Mouse (Mus musculus): ENCODE data around the gene Hist2h3b. TPM values are rescaled to one million over a fixed set of nuclear protein-coding genes. Genes with fewer than 3 reads are reported as not detected.

The Hist2h3b gene
- polyA plus RNA-seq, 1 experiment from 2014 or later: 29.5 TPM

Small RNA genes lying within 50 kb of the gene (microRNA-seq; reads per million reads assigned to microRNA genes)
- gene Gm44492 (ENCODE audit: borderline number of aligned reads): 1.0 reads per million, percentile 13 among the genes with 10 or more reads in this experiment
- not detected for gene Gm47311 (ENCODE audit: borderline number of aligned reads)
- not detected for gene Gm47313 (ENCODE audit: borderline number of aligned reads)

Other genes with a start within 250 kb of the Hist2h3b start
- 20.4 and 23.9 TPM in 2 replicates for gene Vps45, start 210.2 kb upstream of the Hist2h3b start, polyA plus RNA-seq (2014; fragmentation: Nextera tagmentation; extraction: Ambion mirVana)
- gene Otud7b, start 164.1 kb upstream of the Hist2h3b start, polyA plus RNA-seq (2014; fragmentation: Nextera tagmentation; extraction: Ambion mirVana): 8.7 and 9.3 TPM in 2 replicates
- 8.6 and 10.4 TPM in 2 replicates for gene Mtmr11, start 106.7 kb upstream of the Hist2h3b start, polyA plus RNA-seq (2014; fragmentation: Nextera tagmentation; extraction: Ambion mirVana)
- gene Sf3b4, start 96.3 kb upstream of the Hist2h3b start, polyA plus RNA-seq (2014; fragmentation: Nextera tagmentation; extraction: Ambion mirVana): 119 and 126 TPM in 2 replicates
- 12.3 and 18.6 TPM in 2 replicates for gene Sv2a, start 87.5 kb upstream of the Hist2h3b start, polyA plus RNA-seq (2014; fragmentation: Nextera tagmentation; extraction: Ambion mirVana)
- 47.5 and 49.6 TPM in 2 replicates for gene Bola1, start 48.9 kb upstream of the Hist2h3b start, polyA plus RNA-seq (2014; fragmentation: Nextera tagmentation; extraction: Ambion mirVana)
- not detected in 2 replicates for gene Hist2h2ab, start 48.8 kb upstream of the Hist2h3b start, polyA plus RNA-seq (2014; fragmentation: Nextera tagmentation; extraction: Ambion mirVana)
- 3.6 and 5.5 TPM in 2 replicates for gene Hist2h2ac, start 47.8 kb upstream of the Hist2h3b start, polyA plus RNA-seq (2014; fragmentation: Nextera tagmentation; extraction: Ambion mirVana)
- gene Hist2h2be, start 47.5 kb upstream of the Hist2h3b start, polyA plus RNA-seq (2014; fragmentation: Nextera tagmentation; extraction: Ambion mirVana): 3.3 and 5.4 TPM in 2 replicates
- 1.8 and 2.6 TPM in 2 replicates for gene Hist2h3c2, start 29.5 kb upstream of the Hist2h3b start, polyA plus RNA-seq (2014; fragmentation: Nextera tagmentation; extraction: Ambion mirVana)
- 17.2 and 27.4 TPM in 2 replicates for gene Hist2h2aa2, start 28.4 kb upstream of the Hist2h3b start, polyA plus RNA-seq (2014; fragmentation: Nextera tagmentation; extraction: Ambion mirVana)
- 7.9 and 13.4 TPM in 2 replicates for gene Hist2h2aa1, start 23.2 kb upstream of the Hist2h3b start, polyA plus RNA-seq (2014; fragmentation: Nextera tagmentation; extraction: Ambion mirVana)
- gene Hist2h3c1, start 22.0 kb upstream of the Hist2h3b start, polyA plus RNA-seq (2014; fragmentation: Nextera tagmentation; extraction: Ambion mirVana): 0.66 and 1.2 TPM in 2 replicates
- 1.3 and 2.7 TPM in 2 replicates for gene Hist2h4, start 5.3 kb upstream of the Hist2h3b start, polyA plus RNA-seq (2014; fragmentation: Nextera tagmentation; extraction: Ambion mirVana)
- gene Hist2h2bb, start 1.1 kb downstream of the Hist2h3b start, polyA plus RNA-seq (2014; fragmentation: Nextera tagmentation; extraction: Ambion mirVana): 6.6 and 7.1 TPM in 2 replicates
- gene Fcgr1, start 25.3 kb downstream of the Hist2h3b start, polyA plus RNA-seq (2014; fragmentation: Nextera tagmentation; extraction: Ambion mirVana): 0.89 and 1.3 TPM in 2 replicates
- 0.43 TPM in 1 of 2 replicates, not detected in the other for gene BC107364, start 183.7 kb downstream of the Hist2h3b start, polyA plus RNA-seq (2014; fragmentation: Nextera tagmentation; extraction: Ambion mirVana)

Measured in heart, embryonic 11.5 days (tissue).